ENCODE assay signal across 1 mouse cellular context in genomic region chr9:66918672-66919330, GRCm38 (mm10).
TF ChIP-seq lines count a peak whose summit lies in the region.

No protein-coding gene starts in this region.

TF ChIP-seq in CH12.LX, 34 proteins besides CTCF, POLR2A, EP300 and RAD21 (continued from another document):
- TF ChIP-seq BHLHE40 (IDR thresholded peaks at IDR 0.05; ENCODE audit: low read depth, low read length) = no peak
- TF ChIP-seq ZMIZ1 (IDR thresholded peaks at IDR 0.05; ENCODE audit: low read depth, low read length) = no peak
- TF ChIP-seq POLR2AphosphoS2 (IDR thresholded peaks at IDR 0.05; ENCODE audit: low read depth, low read length) = no peak
- TF ChIP-seq USF1 (IDR thresholded peaks at IDR 0.05; ENCODE audit: low read depth, low read length) = no peak
- TF ChIP-seq ETS1 (conservative IDR thresholded peaks at IDR 0.05; ENCODE audit: low read depth, low read length) = no peak
- TF ChIP-seq MEF2A (IDR thresholded peaks at IDR 0.05; ENCODE audit: borderline replicate concordance, low read depth, low read length) = 0 out of 2 replicates have a peak, but pooled peaks have one; percentile 26
- TF ChIP-seq ZKSCAN1 (IDR thresholded peaks at IDR 0.05; ENCODE audit: borderline replicate concordance, low read depth, low read length) = no peak
- TF ChIP-seq E2F4 (IDR thresholded peaks at IDR 0.05; ENCODE audit: insufficient replicate concordance, low read depth, low read length) = no peak
- no peak; the same call in 1 of the 2 replicates for TF ChIP-seq NELFE (IDR thresholded peaks at IDR 0.05; ENCODE audit: low read depth, low read length)
- TF ChIP-seq KAT2A (IDR thresholded peaks at IDR 0.05; ENCODE audit: insufficient replicate concordance, low read length) = no peak
- no peak for TF ChIP-seq TBP (conservative IDR thresholded peaks at IDR 0.05; ENCODE audit: low read depth, low read length)
- TF ChIP-seq ZNF384 (IDR thresholded peaks at IDR 0.05; ENCODE audit: low read depth, low read length) = no peak
- TF ChIP-seq ELF1 (IDR thresholded peaks at IDR 0.05; ENCODE audit: low read depth, low read length) = no peak; the same call in 1 of the 2 replicates
- peak; percentile 23; the same call in 1 of the 2 replicates for TF ChIP-seq IRF4 (IDR thresholded peaks at IDR 0.05; ENCODE audit: low read depth, low read length)
- no peak for TF ChIP-seq NRF1 (IDR thresholded peaks at IDR 0.05; ENCODE audit: low read depth, low read length)
- no peak for TF ChIP-seq MAX (IDR thresholded peaks at IDR 0.05; ENCODE audit: low read length)
- TF ChIP-seq UBTF (IDR thresholded peaks at IDR 0.05; ENCODE audit: low read depth, low read length) = no peak
- TF ChIP-seq GABPA (IDR thresholded peaks at IDR 0.05; ENCODE audit: insufficient replicate concordance, low read depth, low read length) = no peak
- no peak for TF ChIP-seq SMC3 (IDR thresholded peaks at IDR 0.05; ENCODE audit: low read depth, low read length)
- TF ChIP-seq TCF12 (IDR thresholded peaks at IDR 0.05; ENCODE audit: low read depth, low read length) = no peak
- TF ChIP-seq CHD2 (IDR thresholded peaks at IDR 0.05; ENCODE audit: low read length) = no peak
- no peak for TF ChIP-seq HCFC1 (IDR thresholded peaks at IDR 0.05; ENCODE audit: low read depth, low read length)
TF ChIP-seq in CH12.LX: peak in this region for 4.
